Mouse (Mus musculus) right cerebral cortex, adult 2 months (tissue): ENCODE measurements at regions not wholly inside any gene's neighbourhood (a gene's known extent, or its start where the extent isn't known, plus 50 kb on each side); places are given as distances from the start of the nearest gene placed in this dataset.

ENCODE experiments used
- DNase-seq, 2 experiments: peaks; one replicate each; pipeline ENCODE4 v3.0.0; 2021 to 2022; ENCODE audit warnings: low spot score in 2 of 2

DNA sequence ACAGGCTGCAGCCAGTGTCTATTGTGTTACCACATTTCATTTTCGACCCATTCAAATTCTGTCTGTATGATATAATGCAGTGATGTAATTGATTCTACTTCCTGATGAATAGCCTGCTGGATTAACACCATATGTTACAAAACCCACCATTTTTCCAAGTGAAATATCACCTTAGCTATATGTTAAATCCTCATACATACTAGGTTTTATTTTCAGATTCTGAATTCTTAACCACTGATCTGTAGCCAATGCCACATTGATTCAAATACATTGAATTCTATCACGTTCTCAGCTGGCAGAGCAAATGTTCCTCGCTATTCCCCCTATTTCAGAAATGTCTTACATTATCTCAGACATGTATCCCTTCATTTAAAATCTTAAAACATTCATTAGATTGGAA lies 60.4 kb upstream of the Prdx6b start:
- DNase-seq = no peak

DNA sequence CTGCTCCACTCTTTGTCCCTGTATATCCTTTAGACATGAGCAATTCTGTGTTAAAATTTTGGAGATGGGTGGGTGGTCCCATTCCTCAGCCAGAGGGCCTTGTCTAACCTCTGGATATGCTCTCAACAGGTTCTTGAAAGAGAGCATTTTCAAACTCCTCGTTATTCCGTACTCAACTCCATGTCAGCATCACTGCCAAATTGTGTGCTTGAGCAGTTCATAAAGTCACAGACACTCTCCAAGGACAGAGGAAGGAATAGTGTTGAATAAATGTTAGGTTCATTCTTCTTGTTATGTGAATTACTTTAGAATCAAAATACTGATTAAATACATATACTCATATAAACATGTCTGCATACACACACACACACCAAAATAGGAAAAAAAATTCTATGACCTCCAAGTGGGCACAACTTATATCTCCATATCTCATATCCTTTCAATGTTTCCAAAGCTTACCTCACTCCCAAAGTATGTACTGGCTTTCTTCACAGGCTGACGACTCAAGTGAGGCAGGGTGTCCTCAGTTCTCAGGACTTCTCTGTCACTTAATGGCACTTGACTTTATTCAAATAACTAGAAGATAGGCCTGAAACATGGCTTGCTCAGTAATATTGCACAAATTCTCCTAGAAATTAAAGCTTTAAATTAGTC lies 75.9 kb upstream of the Pde1a start:
- DNase-seq = no peak

- no peak for DNase-seq
Measured at GRCm38 (mm10) chr2:80203486-80203885, 74.2 kb upstream of the Pde1a start.

DNA sequence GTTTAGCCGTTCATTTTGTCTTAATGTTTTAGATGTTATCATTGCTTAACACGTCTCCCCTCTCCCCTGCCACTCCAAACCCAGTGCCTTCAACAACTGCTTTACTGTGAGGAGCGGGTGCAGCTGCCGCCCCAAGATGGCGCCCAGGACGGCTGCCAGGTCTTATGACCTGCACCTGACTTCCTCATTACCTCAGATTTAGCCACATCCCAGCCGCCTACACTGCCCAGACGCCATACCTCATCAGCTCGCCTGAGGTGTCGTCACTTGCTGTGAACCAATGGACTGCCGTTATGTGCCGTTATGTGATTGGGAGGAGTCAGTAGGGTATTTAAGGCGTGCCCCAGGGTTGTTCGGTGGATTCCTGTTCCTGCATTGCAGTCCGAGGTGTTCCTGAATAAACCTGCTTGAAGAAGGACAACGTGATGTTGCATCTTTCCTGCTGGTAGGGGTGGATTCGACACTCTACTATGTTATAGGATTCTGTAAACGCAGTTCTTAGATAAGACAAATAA lies 66.7 kb upstream of the Pde1a start:
- no peak for DNase-seq

GRCm38 (mm10) chr2:80188374-80188773 lies 59.1 kb upstream of the Pde1a start:
- DNase-seq = peak; percentile 80 to 82

- no peak for DNase-seq
Measured at GRCm38 (mm10) chr2:80186867-80187266, 57.6 kb upstream of the Pde1a start.
